Mouse (Mus musculus) embryonic fibroblast, embryonic 13.5 days (primary cell): ENCODE data around the gene Pigo.

Source experiments
- CTCF ChIP-seq: IDR thresholded peaks from 2 replicates; pipeline ENCODE4 v1.5.1; 2011; ENCODE audit warnings: mild to moderate bottlenecking, control low read depth, low read length, moderate library complexity, borderline replicate concordance; ENCODE audit not compliant: insufficient read depth
- POLR2A ChIP-seq: IDR thresholded peaks from 2 replicates; pipeline ENCODE4 v1.6.1; 2011; ENCODE audit warnings: low read depth, mild to moderate bottlenecking, control low read depth, low read length, moderate library complexity

GRCm38 (mm10) chr4:43045659-43046302, 20.2 kb upstream of the Pigo start, which contains the start of gene Fam214b:
- TF ChIP-seq CTCF (no peak), POLR2A (peak; percentile 66)
